Mouse (Mus musculus) lung, embryonic 15.5 days (tissue): ENCODE measurements around the gene Rgl2. TPM values are rescaled to one million over a fixed set of nuclear protein-coding genes. Genes with fewer than 3 reads are reported as not detected.
"Not testable (repeated sequence)": the region's sequence is repeated elsewhere in the genome, so short reads cannot be mapped to it uniquely, and the experiment has no call there.

Experiments used
- ATAC-seq: fragments of 200-750 bp; cut with Nextera tagmentation; 2 replicates; pipeline ENCODE4 v1.8.0; 2017; ENCODE audit warnings: moderate number of reproducible peaks, borderline replicate concordance; ENCODE audit not compliant: low FRiP score, low TSS enrichment; ENCODE audit errors: extremely low read depth
- H3K27ac ChIP-seq: fragments of 300-500 bp; sonication (generic); 2 replicates; pipeline ENCODE4 v1.5.1; 2015; ENCODE audit warnings: moderate library complexity, mild to moderate bottlenecking, inconsistent platforms
- H3K27me3 ChIP-seq: fragments of 300-500 bp; sonication (generic); 2 replicates; pipeline ENCODE4 v1.6.1; 2015; ENCODE audit warnings: inconsistent platforms
- H3K36me3 ChIP-seq: fragments of 300-500 bp; sonication (generic); 2 replicates; pipeline ENCODE4 v1.6.1; 2015; ENCODE audit warnings: inconsistent platforms
- H3K4me1 ChIP-seq: fragments of 300-500 bp; sonication (generic); 2 replicates; pipeline ENCODE4 v1.6.1; 2015; ENCODE audit warnings: inconsistent platforms
- H3K4me2 ChIP-seq: fragments of 300-500 bp; sonication (generic); 2 replicates; pipeline ENCODE4 v1.6.1; 2015; ENCODE audit warnings: inconsistent platforms, mild to moderate bottlenecking, moderate library complexity
- H3K4me3 ChIP-seq: fragments of 300-500 bp; sonication (generic); 2 replicates; pipeline ENCODE4 v1.5.1; 2015; ENCODE audit warnings: mild to moderate bottlenecking, inconsistent platforms
- H3K9ac ChIP-seq: fragments of 300-500 bp; sonication (generic); 2 replicates; pipeline ENCODE4 v1.6.1; 2015; ENCODE audit warnings: inconsistent platforms
- H3K9me3 ChIP-seq: fragments of 300-500 bp; sonication (generic); 2 replicates; pipeline ENCODE4 v1.6.1; 2016; ENCODE audit warnings: inconsistent platforms
- WGBS: fragments of 180-500 bp; shearing (Covaris S2); methylation state at CpG from one replicate; pipeline ENCODE4 v1.1.7; 2015; 5-methylcytosine and 5-hydroxymethylcytosine counted together
- polyA plus RNA-seq: library from polyadenylated mRNA; unstranded; fragments of >200 nt; fragmentation: Nextera tagmentation; extraction: Ambion mirVana; gene quantifications from 2 replicates; pipeline ENCODE4 v1.2.1, GENCODE M21; 2015

The Rgl2 gene
- polyA plus RNA-seq, 1 experiment from 2014 or later = 57.8 TPM

GRCm38 (mm10) chr17:33898193-33898592 is 31.1 kb upstream of the Rgl2 start:
- not testable (repeated sequence) for H3K4me2 ChIP-seq, H3K9ac ChIP-seq, H3K27ac ChIP-seq, H3K36me3 ChIP-seq, H3K9me3 ChIP-seq, H3K4me3 ChIP-seq, ATAC-seq, H3K27me3 ChIP-seq, H3K4me1 ChIP-seq
- 80% methylated on average over 4 of the region's 4 CpGs for WGBS

- no peak overlapping the region for H3K4me3 ChIP-seq
- H3K4me1 ChIP-seq = no peaks in the 10 kb centered on the region
- ATAC-seq = no peak
- H3K9ac ChIP-seq = no peak overlapping the region
- no peaks in the 10 kb centered on the region for H3K36me3 ChIP-seq
- no peaks in the 10 kb centered on the region for H3K27me3 ChIP-seq
- no peak overlapping the region for H3K27ac ChIP-seq
- no peaks in the 10 kb centered on the region for H3K9me3 ChIP-seq
- H3K4me2 ChIP-seq = no peak overlapping the region
- 71% methylated on average over 4 of the region's 4 CpGs for WGBS
These were observed 29.7 kb upstream of the Rgl2 start for GRCm38 (mm10) chr17:33899642-33900041.

GRCm38 (mm10) chr17:33900281-33900988 is 28.9 kb upstream of the Rgl2 start:
- Histone ChIP-seq H3K4me2 (no peak overlapping the region), H3K36me3 (no peaks in the 10 kb centered on the region), H3K4me3 (no peak overlapping the region), H3K9me3 (no peaks in the 10 kb centered on the region), H3K4me1 (no peaks in the 10 kb centered on the region), H3K27ac (no peak overlapping the region), H3K9ac (no peak overlapping the region), H3K27me3 (no peaks in the 10 kb centered on the region)
- no peak for ATAC-seq
- 55% methylated on average over 7 of the region's 7 CpGs for WGBS

GRCm38 (mm10) chr17:33900989-33901314 is 28.4 kb upstream of the Rgl2 start:
- H3K4me2 ChIP-seq = no peak overlapping the region
- no peaks in the 10 kb centered on the region for H3K9me3 ChIP-seq
- WGBS = 77% methylated on average over 4 of the region's 4 CpGs
- no peak overlapping the region for H3K27ac ChIP-seq
- H3K4me1 ChIP-seq = no peaks in the 10 kb centered on the region
- ATAC-seq = no peak
- no peak overlapping the region for H3K4me3 ChIP-seq
- H3K27me3 ChIP-seq = no peaks in the 10 kb centered on the region
- no peaks in the 10 kb centered on the region for H3K36me3 ChIP-seq
- no peak overlapping the region for H3K9ac ChIP-seq

GRCm38 (mm10) chr17:33901653-33902052 is 27.7 kb upstream of the Rgl2 start:
- no peaks in the 10 kb centered on the region for H3K4me1 ChIP-seq
- H3K4me3 ChIP-seq = no peak overlapping the region
- H3K36me3 ChIP-seq = no peaks in the 10 kb centered on the region
- H3K27ac ChIP-seq = no peak overlapping the region
- no peak for ATAC-seq
- 68% methylated on average over 4 of the region's 4 CpGs for WGBS
- H3K9me3 ChIP-seq = no peaks in the 10 kb centered on the region
- no peak overlapping the region for H3K9ac ChIP-seq
- H3K27me3 ChIP-seq = no peaks in the 10 kb centered on the region
- H3K4me2 ChIP-seq = no peak overlapping the region

GRCm38 (mm10) chr17:33902079-33902478 is 27.3 kb upstream of the Rgl2 start:
- Histone ChIP-seq H3K4me3 (no peak overlapping the region), H3K9me3 (no peaks in the 10 kb centered on the region), H3K27ac (no peak overlapping the region), H3K36me3 (no peaks in the 10 kb centered on the region), H3K27me3 (no peaks in the 10 kb centered on the region), H3K4me2 (no peak overlapping the region), H3K9ac (no peak overlapping the region), H3K4me1 (no peaks in the 10 kb centered on the region)
- WGBS = 57% methylated on average over 4 of the region's 4 CpGs
- ATAC-seq = no peak

- Histone ChIP-seq H3K9me3 (no peaks in the 10 kb centered on the region), H3K9ac (no peak overlapping the region), H3K4me2 (no peak overlapping the region), H3K4me1 (no peaks in the 10 kb centered on the region), H3K27ac (no peak overlapping the region), H3K4me3 (no peak overlapping the region), H3K27me3 (no peaks in the 10 kb centered on the region), H3K36me3 (no peaks in the 10 kb centered on the region)
- no peak for ATAC-seq
- WGBS = 72% methylated on average over 7 of the region's 7 CpGs
These were observed 26.9 kb upstream of the Rgl2 start for GRCm38 (mm10) chr17:33902491-33902890.

GRCm38 (mm10) chr17:33903911-33904651 is 25.3 kb upstream of the Rgl2 start:
- not testable (repeated sequence) for H3K9ac ChIP-seq, H3K4me2 ChIP-seq, H3K9me3 ChIP-seq, ATAC-seq, H3K4me3 ChIP-seq, H3K27me3 ChIP-seq, H3K4me1 ChIP-seq, H3K27ac ChIP-seq, H3K36me3 ChIP-seq
- WGBS = 66% methylated on average over 6 of the region's 6 CpGs

GRCm38 (mm10) chr17:33904835-33905234 is 24.5 kb upstream of the Rgl2 start, which contains the start of gene Platr17:
Gene Platr17 (plus strand): TSS chr17:33905135.
- not testable (repeated sequence) for H3K4me1 ChIP-seq, H3K4me2 ChIP-seq, H3K4me3 ChIP-seq, H3K9ac ChIP-seq, H3K36me3 ChIP-seq, H3K9me3 ChIP-seq, ATAC-seq, H3K27ac ChIP-seq, H3K27me3 ChIP-seq
- 55% methylated on average over 3 of the region's 4 CpGs for WGBS

GRCm38 (mm10) chr17:33908331-33909076 is 20.8 kb upstream of the Rgl2 start:
- peak overlapping the region; percentile 82 for H3K4me3 ChIP-seq
- peak overlapping the region; percentile 53 for H3K9ac ChIP-seq
- no peaks in the 10 kb centered on the region for H3K27me3 ChIP-seq
- peaks cover 14% of the 10 kb centered on the region for H3K4me1 ChIP-seq
- no peaks in the 10 kb centered on the region for H3K9me3 ChIP-seq
- H3K4me2 ChIP-seq = peak overlapping the region; percentile 92
- ATAC-seq = peak; percentile 3
- WGBS = under 1% methylated on average over 42 of the region's 44 CpGs
- H3K27ac ChIP-seq = peak overlapping the region; percentile 92
- peaks cover 23% of the 10 kb centered on the region for H3K36me3 ChIP-seq

- WGBS = under 1% methylated on average over 68 of the region's 68 CpGs
- Histone ChIP-seq H3K4me1 (peaks cover 19% of the 10 kb centered on the region), H3K9ac (peak within 1 kb of the TSS; percentile 86), H3K27ac (peak within 1 kb of the TSS; percentile 92), H3K27me3 (no peaks in the 10 kb centered on the region), H3K4me2 (peak within 1 kb of the TSS; percentile 92), H3K4me3 (peak within 1 kb of the TSS; percentile 82), H3K36me3 (peaks cover 31% of the 10 kb centered on the region), H3K9me3 (no peaks in the 10 kb centered on the region)
- ATAC-seq = peak; percentile 97
These were observed 20.1 kb upstream of the Rgl2 start, which contains the start of gene Daxx for GRCm38 (mm10) chr17:33909077-33909868. Gene Daxx (plus strand): TSS chr17:33909414.
